Mouse (Mus musculus) forebrain, embryonic 16.5 days (tissue): ENCODE results near the gene Alkbh7. TPM values are rescaled to one million over a fixed set of nuclear protein-coding genes. Genes with fewer than 3 reads are reported as not detected.

ENCODE experiments used
- ATAC-seq: fragments of 200-750 bp; cut with Nextera tagmentation; 2 replicates; pipeline ENCODE4 v1.8.0; 2017; ENCODE audit warnings: mild to moderate bottlenecking, moderate library complexity
- H3K27ac ChIP-seq: fragments of 300-500 bp; sonication (generic); 2 replicates; pipeline ENCODE4 v1.5.1; 2014; ENCODE audit warnings: low read length, control low read depth
- H3K27me3 ChIP-seq: fragments of 300-500 bp; sonication (generic); replicated peaks from 2 replicates; pipeline ENCODE4 v1.6.1; 2014; ENCODE audit warnings: low read length; ENCODE audit not compliant: control insufficient read depth, insufficient read depth
- H3K36me3 ChIP-seq: fragments of 300-500 bp; sonication (generic); 2 replicates; pipeline ENCODE4 v1.6.1; 2014; ENCODE audit not compliant: control insufficient read depth, insufficient read depth
- H3K4me1 ChIP-seq: fragments of 300-500 bp; sonication (generic); replicated peaks from 2 replicates; pipeline ENCODE4 v1.6.1; 2014; ENCODE audit warnings: low read length; ENCODE audit not compliant: control insufficient read depth, insufficient read depth
- H3K4me2 ChIP-seq: fragments of 300-500 bp; sonication (generic); 2 replicates; pipeline ENCODE4 v1.6.1; 2014; ENCODE audit warnings: mild to moderate bottlenecking, low read length, control low read depth
- H3K4me3 ChIP-seq: fragments of 300-500 bp; sonication (generic); replicated peaks from 2 replicates; pipeline ENCODE4 v1.5.1; 2014; ENCODE audit warnings: mild to moderate bottlenecking, low read length, control low read depth
- H3K9ac ChIP-seq: fragments of 300-500 bp; sonication (generic); replicated peaks from 2 replicates; pipeline ENCODE4 v1.6.1; 2014; ENCODE audit warnings: low read depth, low read length, control low read depth
- H3K9me3 ChIP-seq: fragments of 300-500 bp; sonication (generic); 2 replicates; pipeline ENCODE4 v1.6.1; 2016; ENCODE audit warnings: low read length; ENCODE audit not compliant: control insufficient read depth
- WGBS: fragments of 180-500 bp; shearing (Covaris S2); extraction: QIAGEN DNeasy Blood & Tissue Kit; methylation state at CpG from one replicate; pipeline ENCODE4 v1.1.7; 2014; 5-methylcytosine and 5-hydroxymethylcytosine counted together
- polyA plus RNA-seq: library from polyadenylated mRNA; unstranded; fragments of >200 nt; fragmentation: Nextera tagmentation; extraction: Ambion mirVana; gene quantifications from 2 replicates; pipeline ENCODE4 v1.2.1, GENCODE M21; 2015

The Alkbh7 gene
- 40.1 and 45.8 TPM in 2 replicates for polyA plus RNA-seq

DNA sequence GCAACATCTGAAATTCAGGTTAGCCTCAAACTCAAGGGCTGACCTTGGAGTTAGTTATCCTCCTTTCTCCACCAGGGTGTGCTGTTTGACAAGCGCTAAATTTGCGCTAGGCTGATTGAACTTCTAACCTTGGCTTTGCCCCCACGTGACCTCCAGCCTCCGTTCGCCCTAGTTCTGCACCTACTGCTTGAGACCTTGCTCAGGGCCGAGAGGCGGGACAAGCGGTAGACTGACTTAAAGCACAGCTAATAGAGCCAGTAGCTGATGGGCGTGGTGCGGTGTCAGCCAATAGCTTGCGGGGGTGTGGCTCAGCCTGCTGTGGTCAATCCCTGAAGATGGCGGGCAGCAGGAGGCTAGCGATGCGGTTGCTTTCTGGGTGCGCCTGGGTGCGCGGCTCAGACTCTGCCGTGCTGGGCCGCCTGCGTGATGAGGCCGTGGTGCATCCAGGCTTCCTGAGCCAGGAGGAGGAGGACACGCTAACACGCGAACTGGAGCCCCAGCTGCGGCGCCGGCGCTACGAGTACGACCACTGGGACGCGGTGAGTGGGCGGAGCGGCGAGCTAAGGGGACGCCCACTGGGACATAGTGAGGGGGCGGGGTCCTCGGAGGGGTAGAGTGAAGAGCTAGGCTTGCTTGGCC lies at the start of gene Alkbh7:
TSS of gene Alkbh7 (plus strand) at position 311 of the 639 bp plus-strand sequence.
- peak within 1 kb of the TSS; percentile 51 for H3K4me3 ChIP-seq
- no peaks in the 10 kb centered on the region for H3K9me3 ChIP-seq
- peak within 1 kb of the TSS; percentile 29 for H3K27ac ChIP-seq
- H3K4me2 ChIP-seq = peak within 1 kb of the TSS; percentile 69
- peaks cover 25% of the 10 kb centered on the region for H3K36me3 ChIP-seq
- peak within 1 kb of the TSS; percentile 57 for H3K9ac ChIP-seq
- H3K4me1 ChIP-seq = peaks cover 11% of the 10 kb centered on the region
- ATAC-seq = peak; percentile 98
- under 1% methylated on average over 38 of the region's 38 CpGs for whole genome bisulfite sequencing
- H3K27me3 ChIP-seq = no peaks in the 10 kb centered on the region

DNA sequence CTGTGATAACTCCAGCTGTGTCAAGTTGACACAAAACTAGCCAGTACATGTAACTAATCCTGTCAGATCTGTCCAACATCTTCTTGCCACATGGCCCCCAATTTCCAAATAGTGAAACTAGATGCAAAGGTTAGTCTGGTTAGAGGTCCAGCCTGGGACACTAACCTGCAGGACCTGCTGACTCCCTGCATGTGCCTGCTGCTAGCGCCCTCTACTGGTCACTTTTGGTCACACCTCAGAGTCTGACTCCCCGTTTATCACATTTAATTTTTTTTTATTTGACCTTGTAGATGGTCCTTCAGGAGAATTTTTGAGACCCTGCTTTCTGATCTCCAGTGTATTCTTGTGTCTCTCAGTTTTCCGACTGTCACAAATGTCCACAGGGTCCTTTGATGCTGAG lies 46.2 kb upstream of the Alkbh7 start:
- ATAC-seq = no peak
- 18% methylated on average over 3 of the region's 3 CpGs for WGBS

DNA sequence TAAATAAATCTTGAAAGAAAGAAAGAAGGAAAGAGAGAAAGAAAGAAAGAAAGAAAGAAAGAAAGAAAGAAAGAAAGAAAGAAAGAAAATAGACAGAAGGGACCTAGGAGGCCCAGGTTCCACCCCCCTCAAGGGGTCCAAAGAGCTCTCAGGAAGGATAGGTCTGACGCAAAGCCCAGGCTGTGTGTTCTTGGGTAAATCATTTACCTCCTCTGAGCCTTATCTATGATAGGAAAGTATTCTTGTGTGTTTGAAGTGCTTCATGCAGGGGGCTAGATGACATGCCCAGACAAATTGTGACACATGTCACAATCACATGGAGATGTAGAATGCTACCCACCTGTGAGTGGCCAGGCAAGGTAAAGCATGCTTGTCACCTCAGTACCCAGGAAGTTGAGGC lies 44.5 kb upstream of the Alkbh7 start:
- H3K4me3 ChIP-seq = no peak overlapping the region
- 95% methylated on average over 1 of the region's 1 CpGs for WGBS
- no peaks in the 10 kb centered on the region for H3K36me3 ChIP-seq
- H3K4me2 ChIP-seq = no peak overlapping the region
- no peaks in the 10 kb centered on the region for H3K27me3 ChIP-seq
- H3K9me3 ChIP-seq = no peaks in the 10 kb centered on the region
- no peaks in the 10 kb centered on the region for H3K4me1 ChIP-seq
- no peak for ATAC-seq
- no peak overlapping the region for H3K9ac ChIP-seq
- no peak overlapping the region for H3K27ac ChIP-seq

More for the DNA sequence above, 46.2 kb upstream of the Alkbh7 start:
- no peaks in the 10 kb centered on the region for H3K4me1 ChIP-seq
- no peaks in the 10 kb centered on the region for H3K9me3 ChIP-seq
- no peak overlapping the region for H3K4me2 ChIP-seq
- H3K4me3 ChIP-seq = no peak overlapping the region
- no peak overlapping the region for H3K27ac ChIP-seq
- no peaks in the 10 kb centered on the region for H3K27me3 ChIP-seq
- H3K36me3 ChIP-seq = no peaks in the 10 kb centered on the region
- no peak overlapping the region for H3K9ac ChIP-seq

DNA sequence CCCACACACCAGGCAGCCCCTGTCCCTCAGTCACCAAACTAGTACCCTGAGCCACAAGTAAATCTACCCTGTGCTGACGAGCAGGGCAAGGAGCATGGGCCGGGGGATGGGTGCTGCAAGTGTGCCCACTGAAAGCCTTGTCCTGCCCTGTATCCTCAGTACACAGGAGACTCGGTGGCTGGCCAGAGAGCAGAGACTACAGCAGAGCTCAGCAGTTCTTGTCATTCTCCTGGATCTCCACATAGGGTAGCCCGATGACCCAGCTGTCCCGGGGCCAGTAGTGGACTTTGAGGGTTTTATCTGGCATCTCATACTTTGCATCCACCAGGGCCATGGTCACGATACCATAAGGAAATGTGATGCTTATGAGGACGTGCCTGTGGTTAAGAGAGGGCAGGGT lies 42.3 kb upstream of the Alkbh7 start:
- Histone ChIP-seq H3K27me3 (no peaks in the 10 kb centered on the region), H3K27ac (no peak overlapping the region), H3K4me1 (no peaks in the 10 kb centered on the region), H3K4me3 (no peak overlapping the region), H3K36me3 (no peaks in the 10 kb centered on the region), H3K4me2 (no peak overlapping the region), H3K9ac (no peak overlapping the region), H3K9me3 (no peaks in the 10 kb centered on the region)
- 84% methylated on average over 7 of the region's 7 CpGs for WGBS
- ATAC-seq = no peak

GRCm38 (mm10) chr17:56957763-56958429 lies 39.2 kb upstream of the Alkbh7 start:
- 39% methylated on average over 11 of the region's 11 CpGs for WGBS
- ATAC-seq = no peak
- Histone ChIP-seq H3K27ac (no peak overlapping the region), H3K27me3 (no peaks in the 10 kb centered on the region), H3K4me3 (no peak overlapping the region), H3K4me1 (no peaks in the 10 kb centered on the region), H3K9me3 (no peaks in the 10 kb centered on the region), H3K9ac (no peak overlapping the region), H3K4me2 (no peak overlapping the region), H3K36me3 (no peaks in the 10 kb centered on the region)

GRCm38 (mm10) chr17:56958667-56959066 lies 38.5 kb upstream of the Alkbh7 start:
- WGBS = 84% methylated on average over 4 of the region's 4 CpGs
- Histone ChIP-seq H3K4me1 (no peaks in the 10 kb centered on the region), H3K27me3 (no peaks in the 10 kb centered on the region), H3K36me3 (no peaks in the 10 kb centered on the region), H3K4me2 (no peak overlapping the region), H3K9ac (no peak overlapping the region), H3K4me3 (no peak overlapping the region), H3K27ac (no peak overlapping the region), H3K9me3 (no peaks in the 10 kb centered on the region)
- no peak for ATAC-seq

DNA sequence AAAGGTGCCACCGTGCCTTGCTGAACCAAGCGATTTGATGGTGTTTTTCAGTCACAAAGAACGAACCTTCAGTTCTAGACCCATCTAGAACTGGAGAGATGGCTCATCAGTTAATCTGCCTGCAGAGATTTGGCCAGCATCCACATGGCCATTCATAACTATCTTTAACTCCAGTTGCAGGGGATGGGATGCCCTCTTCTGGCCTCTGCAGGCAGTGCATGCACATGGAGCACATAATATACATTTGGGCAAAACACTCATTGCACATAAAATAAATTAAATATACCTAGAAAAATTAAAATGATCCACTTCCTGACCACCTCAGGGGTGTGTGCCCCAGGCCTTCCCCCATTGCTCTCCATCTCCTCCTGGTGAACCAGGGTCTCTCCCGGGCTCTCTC lies 35.3 kb upstream of the Alkbh7 start:
- no peak for ATAC-seq
- H3K4me3 ChIP-seq = no peak overlapping the region
- no peaks in the 10 kb centered on the region for H3K4me1 ChIP-seq
- WGBS = 96% methylated on average over 4 of the region's 4 CpGs
- H3K9ac ChIP-seq = no peak overlapping the region
- H3K4me2 ChIP-seq = no peak overlapping the region
- H3K27ac ChIP-seq = no peak overlapping the region
- no peaks in the 10 kb centered on the region for H3K9me3 ChIP-seq
- no peaks in the 10 kb centered on the region for H3K27me3 ChIP-seq
- no peaks in the 10 kb centered on the region for H3K36me3 ChIP-seq

DNA sequence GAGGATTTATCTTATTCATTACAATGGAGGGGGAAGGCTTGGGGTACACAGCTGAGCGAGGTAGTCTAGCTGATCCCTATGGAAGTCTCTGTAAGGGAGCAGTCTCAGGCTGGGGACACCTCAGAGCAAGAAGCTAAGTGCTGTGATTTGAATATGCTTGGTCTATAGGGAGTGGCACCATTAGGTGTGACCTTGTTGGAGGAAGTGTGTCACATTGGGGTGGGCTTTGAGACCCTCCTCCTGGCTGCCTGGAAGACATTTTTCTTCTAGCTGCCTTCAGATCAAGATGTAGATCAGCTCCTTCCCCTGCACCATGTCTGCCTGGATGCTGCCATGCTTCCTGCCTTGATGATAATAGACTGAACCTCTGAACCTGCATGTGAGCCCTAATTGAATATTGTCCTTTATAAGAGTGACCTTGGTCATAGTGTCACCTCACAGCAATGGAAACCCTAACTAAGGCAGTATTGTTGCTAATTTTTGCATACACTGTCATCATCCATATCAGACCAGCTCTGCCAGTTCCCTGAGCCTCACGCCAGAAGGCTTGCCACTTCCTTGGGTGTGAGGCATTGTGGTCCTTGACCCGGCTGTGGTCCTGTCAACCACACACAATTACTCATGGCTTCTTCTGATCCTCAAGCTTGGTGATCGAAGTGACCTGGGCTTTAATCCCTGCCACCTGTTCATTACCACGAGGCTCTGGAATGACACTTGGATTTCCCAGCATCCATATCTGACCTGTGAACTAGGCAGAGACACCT lies 34.3 kb upstream of the Alkbh7 start:
- Histone ChIP-seq H3K9me3 (no peaks in the 10 kb centered on the region), H3K36me3 (no peaks in the 10 kb centered on the region), H3K27me3 (no peaks in the 10 kb centered on the region), H3K9ac (no peak overlapping the region), H3K4me3 (no peak overlapping the region), H3K4me1 (no peaks in the 10 kb centered on the region), H3K27ac (no peak overlapping the region), H3K4me2 (no peak overlapping the region)
- WGBS = 78% methylated on average over 5 of the region's 5 CpGs
- no peak for ATAC-seq

- no peak overlapping the region for H3K27ac ChIP-seq
- H3K9me3 ChIP-seq = no peaks in the 10 kb centered on the region
- H3K27me3 ChIP-seq = no peaks in the 10 kb centered on the region
- 80% methylated on average over 6 of the region's 6 CpGs for WGBS
- no peak for ATAC-seq
- H3K4me2 ChIP-seq = no peak overlapping the region
- H3K4me3 ChIP-seq = no peak overlapping the region
- H3K4me1 ChIP-seq = no peaks in the 10 kb centered on the region
- no peaks in the 10 kb centered on the region for H3K36me3 ChIP-seq
- no peak overlapping the region for H3K9ac ChIP-seq
Measured at GRCm38 (mm10) chr17:56963646-56964045, 33.5 kb upstream of the Alkbh7 start.
